In genomic region chr1:67267972-67268371, GRCm38 (mm10) we compare ENCODE assay signal across 35 mouse cellular contexts.
"Had no signal": no experiment of that assay in that cellular context is flagged by ENCODE, and none has a peak within 500 bp of the region (broad histone marks: within the 10 kb centered on the region; RNA-seq: fewer than 3 reads in every experiment).

No protein-coding gene starts in this region.

- H3K36me3 ChIP-seq: heart, embryonic 10.5 days; heart, embryonic 12.5 days; heart, embryonic 13.5 days; heart, embryonic 15.5 days; hindbrain, embryonic 10.5 days; hindbrain, embryonic 12.5 days; hindbrain, embryonic 13.5 days; hindbrain, embryonic 15.5 days; intestine, embryonic 15.5 days; kidney, embryonic 15.5 days had no signal

- ATAC-seq: hindbrain, embryonic 16.5 days; hindbrain, postnatal 0 days; inflammation-experienced regulatory T-cells, adult 6 months; intestine, embryonic 15.5 days; intestine, embryonic 16.5 days; intestine, postnatal 0 days had no signal

- H3K9me3 ChIP-seq: heart, embryonic 10.5 days; heart, embryonic 12.5 days; heart, embryonic 13.5 days; heart, embryonic 15.5 days; hindbrain, embryonic 10.5 days; hindbrain, embryonic 12.5 days; hindbrain, embryonic 13.5 days; hindbrain, embryonic 15.5 days; intestine, embryonic 15.5 days; kidney, embryonic 15.5 days had no signal

- H3K27ac ChIP-seq: heart, embryonic 10.5 days; heart, embryonic 13.5 days; heart, embryonic 15.5 days; hindbrain, embryonic 10.5 days; hindbrain, embryonic 12.5 days; hindbrain, embryonic 13.5 days; hindbrain, embryonic 14.5 days; hindbrain, embryonic 15.5 days; hindbrain, postnatal 0 days; intestine, embryonic 15.5 days; kidney, embryonic 15.5 days; kidney, postnatal 0 days; layer of hippocampus, adult 2 months had no signal

- H3K4me2 ChIP-seq: heart, embryonic 11.5 days; heart, embryonic 12.5 days; heart, embryonic 13.5 days; heart, embryonic 15.5 days; hindbrain, embryonic 12.5 days; hindbrain, embryonic 13.5 days; hindbrain, embryonic 14.5 days; hindbrain, embryonic 15.5 days; intestine, embryonic 15.5 days; kidney, embryonic 15.5 days had no signal

- DNase-seq: heart, postnatal 10 days; heart, postnatal 14 days; heart, postnatal 36 days; heart, postnatal 4 days; kidney, adult 11 months; kidney, adult 18-20 months; kidney, adult 2 months; kidney, adult 8-10 months; kidney, adult 9 months; kidney, postnatal 10 days; kidney, postnatal 14 days; kidney, postnatal 25 days; kidney, postnatal 36 days; kidney, postnatal 4 days; layer of hippocampus, adult 9-11 months; layer of hippocampus, postnatal 36 days had no signal

- H3K27me3 ChIP-seq: heart, embryonic 12.5 days; heart, embryonic 13.5 days; heart, embryonic 15.5 days; hindbrain, embryonic 12.5 days; hindbrain, embryonic 13.5 days; hindbrain, embryonic 15.5 days; intestine, embryonic 15.5 days; kidney, embryonic 15.5 days had no signal

- H3K9ac ChIP-seq: heart, embryonic 12.5 days; heart, embryonic 13.5 days; heart, embryonic 15.5 days; hindbrain, embryonic 12.5 days; hindbrain, embryonic 13.5 days; hindbrain, embryonic 14.5 days; hindbrain, embryonic 15.5 days; intestine, embryonic 15.5 days; kidney, embryonic 15.5 days had no signal

- H3K4me1 ChIP-seq: heart, embryonic 10.5 days; heart, embryonic 12.5 days; heart, embryonic 13.5 days; heart, embryonic 15.5 days; hindbrain, embryonic 10.5 days; hindbrain, embryonic 12.5 days; hindbrain, embryonic 13.5 days; hindbrain, embryonic 15.5 days; intestine, embryonic 15.5 days; kidney, embryonic 15.5 days had no signal

- H3K4me3 ChIP-seq: heart, embryonic 10.5 days; heart, embryonic 12.5 days; heart, embryonic 13.5 days; heart, embryonic 15.5 days; hindbrain, embryonic 10.5 days; hindbrain, embryonic 12.5 days; hindbrain, embryonic 13.5 days; hindbrain, embryonic 15.5 days; intestine, embryonic 15.5 days; kidney, embryonic 15.5 days; layer of hippocampus, adult 2 months had no signal
